Mouse (Mus musculus) heart, postnatal 0 days (tissue): ENCODE data around the gene Rbbp9. TPM values are rescaled to one million over a fixed set of nuclear protein-coding genes. Genes with fewer than 3 reads are reported as not detected.
A peak's percentile ranks its signal among the peaks of the same experiment; 100 is the strongest.

Source experiments
- ATAC-seq: fragments of 200-750 bp; cut with Nextera tagmentation; 2 replicates; pipeline ENCODE4 v1.8.0; 2017; ENCODE audit warnings: low read depth, moderate number of reproducible peaks, moderate library complexity; ENCODE audit not compliant: insufficient read depth
- DNase-seq: peaks from one replicate; pipeline ENCODE4 v3.0.0-alpha.2; 2016; ENCODE audit warnings: low spot score
- H3K27ac ChIP-seq: fragments of 300-500 bp; sonication (generic); 2 replicates; pipeline ENCODE4 v1.5.1; 2014; ENCODE audit warnings: low read depth, mild to moderate bottlenecking
- H3K27me3 ChIP-seq: fragments of 300-500 bp; sonication (generic); 2 replicates; pipeline ENCODE4 v1.6.1; 2014; ENCODE audit warnings: low read length, mixed read lengths; ENCODE audit not compliant: control insufficient read depth, insufficient read depth
- H3K36me3 ChIP-seq: fragments of 300-500 bp; sonication (generic); replicated peaks from 2 replicates; pipeline ENCODE4 v1.6.1; 2014; ENCODE audit warnings: low read length, mixed read lengths; ENCODE audit not compliant: control insufficient read depth, insufficient read depth
- H3K4me1 ChIP-seq: fragments of 300-500 bp; sonication (generic); 2 replicates; pipeline ENCODE4 v1.6.1; 2014; ENCODE audit warnings: antibody characterized with exemption; ENCODE audit not compliant: control insufficient read depth, insufficient read depth
- H3K4me2 ChIP-seq: fragments of 300-500 bp; sonication (generic); 2 replicates; pipeline ENCODE4 v1.6.1; 2014; ENCODE audit warnings: low read depth, mild to moderate bottlenecking, low read length, moderate library complexity
- H3K4me3 ChIP-seq: fragments of 300-500 bp; sonication (generic); 2 replicates; pipeline ENCODE4 v1.5.1; 2014; ENCODE audit warnings: low read depth, low read length
- H3K9ac ChIP-seq: fragments of 300-500 bp; sonication (generic); replicated peaks from 2 replicates; pipeline ENCODE4 v1.6.1; 2014; ENCODE audit warnings: low read depth, low read length, mixed read lengths
- H3K9me3 ChIP-seq: fragments of 300-500 bp; sonication (generic); replicated peaks from 2 replicates; pipeline ENCODE4 v1.6.1; 2016; ENCODE audit warnings: low read length; ENCODE audit not compliant: control insufficient read depth
- CTCF ChIP-seq: IDR thresholded peaks from 2 replicates; pipeline ENCODE4 v1.5.1; 2016; ENCODE audit warnings: antibody characterized with exemption, control low read depth, low read depth
- EP300 ChIP-seq: IDR thresholded peaks from 2 replicates; pipeline ENCODE4 v1.6.1; 2016; ENCODE audit warnings: antibody characterized with exemption, low read depth
- WGBS: fragments of 180-500 bp; shearing (Covaris S2); extraction: QIAGEN DNeasy Blood & Tissue Kit; methylation state at CpG from one replicate; pipeline ENCODE4 v1.1.7; 2014; 5-methylcytosine and 5-hydroxymethylcytosine counted together
- polyA plus RNA-seq: library from polyadenylated mRNA; unstranded; fragments of >200 nt; fragmentation: Nextera tagmentation; extraction: Ambion mirVana; gene quantifications from 2 replicates; pipeline ENCODE4 v1.2.1, GENCODE M21; 2015
- total RNA-seq: library from RNA; depleted of rRNA; stranded (reverse); fragments of >200 nt; gene quantifications from 2 replicates; pipeline ENCODE4 v1.2.3, GENCODE M21; 2014; ENCODE audit warnings: low replicate concordance

Gene Rbbp9
- total and polyA plus RNA-seq, 2 experiments from 2014 or later: 18.4 to 25.5 TPM

DNA sequence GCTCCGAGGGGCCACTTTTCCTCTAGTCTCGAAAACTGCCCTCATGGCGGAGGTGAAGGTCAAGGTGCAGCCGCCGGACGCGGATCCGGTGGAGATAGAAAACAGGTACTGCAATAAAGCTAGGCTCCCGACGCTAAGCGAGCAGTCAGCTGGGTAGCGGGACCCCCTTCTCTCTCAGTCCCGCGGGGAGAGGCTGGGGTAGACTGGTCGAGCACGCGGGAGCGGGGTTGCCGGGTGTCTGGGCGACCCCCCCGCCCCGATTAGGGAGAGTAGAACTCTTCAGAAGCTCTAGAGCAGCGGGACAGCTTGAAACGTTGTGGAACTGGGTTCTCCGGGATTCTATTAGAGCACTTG, 22.9 kb downstream of the Rbbp9 start:
- DNase-seq (no peak), ATAC-seq (peak; percentile 35; the same call in 1 of the 2 replicates)
- H3K36me3 ChIP-seq: peaks cover 15% of the 10 kb centered on the region
- no peaks in the 10 kb centered on the region for H3K9me3 ChIP-seq
- peak overlapping the region; percentile 94 for H3K9ac ChIP-seq
- WGBS: under 1% methylated on average over 25 of the region's 25 CpGs
- H3K4me1 ChIP-seq: peaks cover 12% of the 10 kb centered on the region
- peak overlapping the region; percentile 85 for H3K4me2 ChIP-seq
- H3K27me3 ChIP-seq: 0 out of 2 replicates have a peak, but pooled peaks cover 4% of the 10 kb centered on the region
- peak overlapping the region; percentile 91 for H3K4me3 ChIP-seq
- TF ChIP-seq EP300 (no peak), CTCF (no peak)
- peak overlapping the region; percentile 94 for H3K27ac ChIP-seq

- under 1% methylated on average over 56 of the region's 56 CpGs for WGBS
- peak within 1 kb of the TSS; percentile 94 for H3K9ac ChIP-seq
- H3K27me3 ChIP-seq: 0 out of 2 replicates have a peak, but pooled peaks cover 4% of the 10 kb centered on the region
- H3K4me3 ChIP-seq: peak within 1 kb of the TSS; percentile 91
- no peaks in the 10 kb centered on the region for H3K9me3 ChIP-seq
- H3K4me2 ChIP-seq: peak within 1 kb of the TSS; percentile 85
- no peak for TF ChIP-seq CTCF
- TF ChIP-seq EP300: peak; percentile 95
- H3K36me3 ChIP-seq: peaks cover 10% of the 10 kb centered on the region
- DNase-seq: peak; percentile 98
- H3K4me1 ChIP-seq: peaks cover 12% of the 10 kb centered on the region
- peak; percentile 98 for ATAC-seq
- peak within 1 kb of the TSS; percentile 94 for H3K27ac ChIP-seq
Observed at GRCm38 (mm10) chr2:144526981-144527820, 23.5 kb downstream of the Rbbp9 start, which contains the start of the genes Dzank1 and Polr3f. TSS of gene Dzank1 (minus strand) at chr2:144527414. TSS of gene Polr3f (plus strand) at chr2:144527718.

DNA sequence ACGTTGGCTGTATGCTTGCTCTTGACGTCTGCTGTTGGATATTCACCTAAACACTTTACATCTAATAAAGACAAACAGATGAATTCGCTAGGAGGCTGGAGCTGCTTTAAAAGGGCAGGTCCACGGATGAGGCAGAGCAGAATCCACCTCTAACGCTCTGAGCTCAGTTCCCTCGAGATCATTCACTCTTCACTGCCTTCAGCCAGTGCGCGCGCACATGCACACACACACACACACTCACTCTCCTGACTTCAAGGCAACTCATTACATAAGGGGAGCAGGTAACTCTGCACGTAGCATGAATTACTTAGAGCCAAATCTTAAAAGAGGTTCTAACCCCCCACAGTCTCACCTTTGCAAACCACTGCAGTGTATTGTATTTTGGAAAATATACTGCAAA, 24.8 kb downstream of the Rbbp9 start:
- WGBS: 58% methylated on average over 10 of the region's 10 CpGs

GRCm38 (mm10) chr2:144519772-144520171, 30.9 kb downstream of the Rbbp9 start:
- Histone ChIP-seq H3K36me3 (no peaks in the 10 kb centered on the region), H3K4me3 (no peak overlapping the region), H3K4me1 (no peaks in the 10 kb centered on the region), H3K27ac (no peak overlapping the region), H3K9me3 (no peaks in the 10 kb centered on the region), H3K4me2 (no peak overlapping the region), H3K9ac (no peak overlapping the region), H3K27me3 (0 out of 2 replicates have a peak, but pooled peaks cover 4% of the 10 kb centered on the region)
- no peak for DNase-seq
- ATAC-seq: no peak
- TF ChIP-seq EP300 (no peak), CTCF (no peak)
- WGBS: 64% methylated on average over 3 of the region's 3 CpGs

More for the DNA sequence above, 24.8 kb downstream of the Rbbp9 start:
- Histone ChIP-seq H3K9ac (no peak overlapping the region), H3K27ac (no peak overlapping the region), H3K27me3 (0 out of 2 replicates have a peak, but pooled peaks cover 4% of the 10 kb centered on the region), H3K4me1 (peaks cover 12% of the 10 kb centered on the region), H3K4me2 (no peak overlapping the region), H3K4me3 (no peak overlapping the region), H3K9me3 (no peaks in the 10 kb centered on the region), H3K36me3 (0 out of 2 replicates have a peak, but pooled peaks cover 3% of the 10 kb centered on the region)
- ATAC-seq: no peak
- DNase-seq: no peak
- no peak for TF ChIP-seq CTCF
- no peak for TF ChIP-seq EP300

- Histone ChIP-seq H3K36me3 (no peaks in the 10 kb centered on the region), H3K4me3 (no peak overlapping the region), H3K27ac (no peak overlapping the region), H3K4me2 (no peak overlapping the region), H3K4me1 (no peaks in the 10 kb centered on the region), H3K9ac (no peak overlapping the region), H3K27me3 (no peaks in the 10 kb centered on the region), H3K9me3 (no peaks in the 10 kb centered on the region)
- TF ChIP-seq EP300 (no peak), CTCF (no peak)
- no peak for DNase-seq
- ATAC-seq: no peak
- 68% methylated on average over 3 of the region's 3 CpGs for WGBS
Observed at GRCm38 (mm10) chr2:144514619-144515018, 36.0 kb downstream of the Rbbp9 start.
